Mouse (Mus musculus) liver, embryonic 13.5 days (tissue): ENCODE measurements at regions not wholly inside any gene's neighbourhood (a gene's known extent, or its start where the extent isn't known, plus 50 kb on each side); places are given as distances from the start of the nearest gene placed in this dataset.
A peak's percentile ranks its signal among the peaks of the same experiment; 100 is the strongest.

Experiments used
- ATAC-seq: fragments of 200-750 bp; cut with Nextera tagmentation; 2 replicates; pipeline ENCODE4 v1.8.0; 2017; ENCODE audit warnings: low read depth, mild to moderate bottlenecking, moderate number of reproducible peaks, moderate library complexity
- DNase-seq: peaks from one replicate; pipeline ENCODE4 v3.0.0; 2022
- H3K27ac ChIP-seq: fragments of 300-500 bp; sonication (generic); 2 replicates; pipeline ENCODE4 v1.5.1; 2015; ENCODE audit warnings: moderate library complexity, mild to moderate bottlenecking, inconsistent platforms
- H3K27me3 ChIP-seq: fragments of 300-500 bp; sonication (generic); 2 replicates; pipeline ENCODE4 v1.6.1; 2015; ENCODE audit warnings: mild to moderate bottlenecking, inconsistent platforms
- H3K36me3 ChIP-seq: fragments of 300-500 bp; sonication (generic); 2 replicates; pipeline ENCODE4 v1.6.1; 2015; ENCODE audit warnings: mild to moderate bottlenecking, inconsistent platforms
- H3K4me1 ChIP-seq: fragments of 300-500 bp; sonication (generic); replicated peaks from 2 replicates; pipeline ENCODE4 v1.6.1; 2015; ENCODE audit warnings: inconsistent platforms
- H3K4me2 ChIP-seq: fragments of 300-500 bp; sonication (generic); 2 replicates; pipeline ENCODE4 v1.6.1; 2015; ENCODE audit warnings: inconsistent platforms, mild to moderate bottlenecking, moderate library complexity
- H3K4me3 ChIP-seq: fragments of 300-500 bp; sonication (generic); replicated peaks from 2 replicates; pipeline ENCODE4 v1.5.1; 2015; ENCODE audit warnings: mild to moderate bottlenecking, inconsistent platforms
- H3K9ac ChIP-seq: fragments of 300-500 bp; sonication (generic); 2 replicates; pipeline ENCODE4 v1.6.1; 2015; ENCODE audit warnings: mild to moderate bottlenecking, inconsistent platforms
- H3K9me3 ChIP-seq: fragments of 300-500 bp; sonication (generic); replicated peaks from 2 replicates; pipeline ENCODE4 v1.6.1; 2016; ENCODE audit warnings: inconsistent platforms
- WGBS: fragments of 180-500 bp; shearing (Covaris S2); methylation state at CpG from one replicate; pipeline ENCODE4 v1.1.7; 2015; ENCODE audit not compliant: insufficient replicate concordance; 5-methylcytosine and 5-hydroxymethylcytosine counted together

- Histone ChIP-seq H3K9me3 (no peaks in the 10 kb centered on the region), H3K9ac (no peak overlapping the region), H3K27me3 (no peaks in the 10 kb centered on the region), H3K4me1 (no peaks in the 10 kb centered on the region), H3K4me2 (no peak overlapping the region), H3K27ac (no peak overlapping the region), H3K36me3 (no peaks in the 10 kb centered on the region), H3K4me3 (no peak overlapping the region)
- WGBS = 78% methylated on average over 4 of the region's 4 CpGs
- no peak for ATAC-seq
- DNase-seq = no peak
These were observed 243.8 kb upstream of the Dcn start for GRCm38 (mm10) chr10:97235631-97236030.

- no peaks in the 10 kb centered on the region for H3K9me3 ChIP-seq
- H3K9ac ChIP-seq = no peak overlapping the region
- no peak overlapping the region for H3K27ac ChIP-seq
- H3K4me3 ChIP-seq = no peak overlapping the region
- no peak overlapping the region for H3K4me2 ChIP-seq
- 44% methylated on average over 2 of the region's 2 CpGs for WGBS
- no peaks in the 10 kb centered on the region for H3K4me1 ChIP-seq
- H3K27me3 ChIP-seq = no peaks in the 10 kb centered on the region
- DNase-seq = no peak
- no peak for ATAC-seq
- H3K36me3 ChIP-seq = no peaks in the 10 kb centered on the region
These were observed 237.9 kb upstream of the Dcn start for GRCm38 (mm10) chr10:97241476-97241875.

GRCm38 (mm10) chr10:97245674-97246073, 233.7 kb upstream of the Dcn start:
- Histone ChIP-seq H3K36me3 (no peaks in the 10 kb centered on the region), H3K4me3 (no peak overlapping the region), H3K9me3 (no peaks in the 10 kb centered on the region), H3K4me2 (no peak overlapping the region), H3K27me3 (no peaks in the 10 kb centered on the region), H3K9ac (no peak overlapping the region), H3K27ac (no peak overlapping the region), H3K4me1 (no peaks in the 10 kb centered on the region)
- DNase-seq (no peak), ATAC-seq (no peak)
- WGBS = 54% methylated on average over 3 of the region's 3 CpGs

- no peak overlapping the region for H3K9ac ChIP-seq
- DNase-seq (no peak), ATAC-seq (no peak)
- no peak overlapping the region for H3K4me3 ChIP-seq
- no peak overlapping the region for H3K27ac ChIP-seq
- no peaks in the 10 kb centered on the region for H3K9me3 ChIP-seq
- no peaks in the 10 kb centered on the region for H3K27me3 ChIP-seq
- 59% methylated on average over 4 of the region's 4 CpGs for WGBS
- H3K36me3 ChIP-seq = no peaks in the 10 kb centered on the region
- no peak overlapping the region for H3K4me2 ChIP-seq
- H3K4me1 ChIP-seq = no peaks in the 10 kb centered on the region
These were observed 230.9 kb upstream of the Dcn start for GRCm38 (mm10) chr10:97248522-97248921.

GRCm38 (mm10) chr10:97249760-97250159, 229.6 kb upstream of the Dcn start:
- H3K9ac ChIP-seq = no peak overlapping the region
- H3K4me1 ChIP-seq = no peaks in the 10 kb centered on the region
- H3K27ac ChIP-seq = no peak overlapping the region
- no peaks in the 10 kb centered on the region for H3K27me3 ChIP-seq
- no peak for ATAC-seq
- H3K36me3 ChIP-seq = no peaks in the 10 kb centered on the region
- WGBS = 74% methylated on average over 1 of the region's 1 CpGs
- no peaks in the 10 kb centered on the region for H3K9me3 ChIP-seq
- no peak overlapping the region for H3K4me3 ChIP-seq
- H3K4me2 ChIP-seq = no peak overlapping the region
- no peak for DNase-seq

GRCm38 (mm10) chr10:97250167-97250566, 229.2 kb upstream of the Dcn start:
- H3K36me3 ChIP-seq = no peaks in the 10 kb centered on the region
- no peak overlapping the region for H3K9ac ChIP-seq
- WGBS = 74% methylated on average over 2 of the region's 2 CpGs
- no peak overlapping the region for H3K4me2 ChIP-seq
- H3K4me3 ChIP-seq = no peak overlapping the region
- ATAC-seq (no peak), DNase-seq (no peak)
- no peak overlapping the region for H3K27ac ChIP-seq
- no peaks in the 10 kb centered on the region for H3K4me1 ChIP-seq
- no peaks in the 10 kb centered on the region for H3K27me3 ChIP-seq
- H3K9me3 ChIP-seq = no peaks in the 10 kb centered on the region

GRCm38 (mm10) chr10:97265959-97266517, 213.4 kb upstream of the Dcn start:
- Histone ChIP-seq H3K27ac (no peak overlapping the region), H3K36me3 (no peaks in the 10 kb centered on the region), H3K4me2 (no peak overlapping the region), H3K27me3 (no peaks in the 10 kb centered on the region), H3K9ac (no peak overlapping the region), H3K4me3 (no peak overlapping the region), H3K9me3 (no peaks in the 10 kb centered on the region), H3K4me1 (no peaks in the 10 kb centered on the region)
- no peak for DNase-seq
- ATAC-seq = no peak
- 71% methylated on average over 6 of the region's 6 CpGs for WGBS

- no peaks in the 10 kb centered on the region for H3K27me3 ChIP-seq
- no peak overlapping the region for H3K9ac ChIP-seq
- no peak overlapping the region for H3K27ac ChIP-seq
- H3K36me3 ChIP-seq = no peaks in the 10 kb centered on the region
- 47% methylated on average over 2 of the region's 2 CpGs for WGBS
- no peak overlapping the region for H3K4me2 ChIP-seq
- no peaks in the 10 kb centered on the region for H3K4me1 ChIP-seq
- H3K4me3 ChIP-seq = no peak overlapping the region
- H3K9me3 ChIP-seq = no peaks in the 10 kb centered on the region
- ATAC-seq (no peak), DNase-seq (no peak)
These were observed 197.0 kb upstream of the Dcn start for GRCm38 (mm10) chr10:97282416-97282815.

- no peaks in the 10 kb centered on the region for H3K36me3 ChIP-seq
- no peaks in the 10 kb centered on the region for H3K9me3 ChIP-seq
- no peaks in the 10 kb centered on the region for H3K27me3 ChIP-seq
- no peak overlapping the region for H3K4me2 ChIP-seq
- no peak overlapping the region for H3K4me3 ChIP-seq
- no peak for ATAC-seq
- DNase-seq = no peak
- H3K27ac ChIP-seq = no peak overlapping the region
- H3K9ac ChIP-seq = no peak overlapping the region
- WGBS = 53% methylated on average over 4 of the region's 4 CpGs
- no peaks in the 10 kb centered on the region for H3K4me1 ChIP-seq
These were observed 196.4 kb upstream of the Dcn start for GRCm38 (mm10) chr10:97282841-97283496.

GRCm38 (mm10) chr10:97304791-97305355, 174.5 kb upstream of the Dcn start:
- Histone ChIP-seq H3K9ac (no peak overlapping the region), H3K27me3 (no peaks in the 10 kb centered on the region), H3K4me3 (no peak overlapping the region), H3K36me3 (no peaks in the 10 kb centered on the region), H3K4me1 (no peaks in the 10 kb centered on the region), H3K4me2 (no peak overlapping the region), H3K27ac (no peak overlapping the region), H3K9me3 (no peaks in the 10 kb centered on the region)
- ATAC-seq (no peak), DNase-seq (no peak)
- 53% methylated on average over 3 of the region's 3 CpGs for WGBS

- Histone ChIP-seq H3K27me3 (no peaks in the 10 kb centered on the region), H3K4me3 (no peak overlapping the region), H3K27ac (no peak overlapping the region), H3K9ac (no peak overlapping the region), H3K36me3 (no peaks in the 10 kb centered on the region), H3K4me2 (no peak overlapping the region), H3K4me1 (no peaks in the 10 kb centered on the region), H3K9me3 (no peaks in the 10 kb centered on the region)
- 74% methylated on average over 5 of the region's 5 CpGs for WGBS
- DNase-seq = no peak
- no peak for ATAC-seq
These were observed 169.8 kb upstream of the Dcn start for GRCm38 (mm10) chr10:97309580-97309979.

GRCm38 (mm10) chr10:97312509-97312908, 166.9 kb upstream of the Dcn start:
- no peak for ATAC-seq
- no peak overlapping the region for H3K27ac ChIP-seq

More at GRCm38 (mm10) chr10:97312509-97312908, 166.9 kb upstream of the Dcn start:
- WGBS = 21% methylated on average over 12 of the region's 12 CpGs
- H3K4me1 ChIP-seq = no peaks in the 10 kb centered on the region
- H3K9me3 ChIP-seq = no peaks in the 10 kb centered on the region
- peak overlapping the region; percentile 51; the same call in 1 of the 2 replicates for H3K4me3 ChIP-seq
- H3K36me3 ChIP-seq = no peaks in the 10 kb centered on the region
- no peaks in the 10 kb centered on the region for H3K27me3 ChIP-seq
- H3K4me2 ChIP-seq = peak overlapping the region; percentile 67
- DNase-seq = no peak
- no peak overlapping the region for H3K9ac ChIP-seq
